Mouse (Mus musculus) embryonic facial prominence, embryonic 15.5 days (tissue): ENCODE results near the gene Pbx1. TPM values are rescaled to one million over a fixed set of nuclear protein-coding genes. Genes with fewer than 3 reads are reported as not detected.
A peak's percentile ranks its signal among the peaks of the same experiment; 100 is the strongest.

Experiments
- ATAC-seq: fragments of 200-750 bp; cut with Nextera tagmentation; 2 replicates; pipeline ENCODE4 v1.8.0; 2017; ENCODE audit warnings: low read depth, moderate TSS enrichment; ENCODE audit not compliant: insufficient number of reproducible peaks, low FRiP score, low TSS enrichment
- H3K27ac ChIP-seq: fragments of 300-500 bp; sonication (generic); replicated peaks from 2 replicates; pipeline ENCODE4 v1.5.1; 2015; ENCODE audit warnings: mild to moderate bottlenecking, inconsistent platforms
- H3K27me3 ChIP-seq: fragments of 300-500 bp; sonication (generic); 2 replicates; pipeline ENCODE4 v1.6.1; 2015; ENCODE audit warnings: inconsistent platforms
- H3K36me3 ChIP-seq: fragments of 300-500 bp; sonication (generic); 2 replicates; pipeline ENCODE4 v1.6.1; 2015; ENCODE audit warnings: mild to moderate bottlenecking, inconsistent platforms
- H3K4me1 ChIP-seq: fragments of 300-500 bp; sonication (generic); 2 replicates; pipeline ENCODE4 v1.6.1; 2015; ENCODE audit warnings: inconsistent platforms
- H3K4me2 ChIP-seq: fragments of 300-500 bp; sonication (generic); replicated peaks from 2 replicates; pipeline ENCODE4 v1.6.1; 2015; ENCODE audit warnings: mild to moderate bottlenecking, inconsistent platforms
- H3K4me3 ChIP-seq: fragments of 300-500 bp; sonication (generic); replicated peaks from 2 replicates; pipeline ENCODE4 v1.5.1; 2015; ENCODE audit warnings: mild to moderate bottlenecking, inconsistent platforms
- H3K9ac ChIP-seq: fragments of 300-500 bp; sonication (generic); 2 replicates; pipeline ENCODE4 v1.6.1; 2015; ENCODE audit warnings: inconsistent platforms
- H3K9me3 ChIP-seq: fragments of 300-500 bp; sonication (generic); replicated peaks from 2 replicates; pipeline ENCODE4 v1.6.1; 2016; ENCODE audit warnings: inconsistent platforms
- WGBS: fragments of 180-500 bp; shearing (Covaris S2); methylation state at CpG from one replicate; pipeline ENCODE4 v1.1.7; 2015; 5-methylcytosine and 5-hydroxymethylcytosine counted together
- polyA plus RNA-seq: library from polyadenylated mRNA; unstranded; fragments of >200 nt; fragmentation: Nextera tagmentation; extraction: Ambion mirVana; gene quantifications from 2 replicates; pipeline ENCODE4 v1.2.1, GENCODE M21; 2015

The Pbx1 gene
- polyA plus RNA-seq, 1 experiment from 2014 or later: 29.5 TPM

- Histone ChIP-seq H3K4me1 (peaks cover 63% of the 10 kb centered on the region), H3K36me3 (no peaks in the 10 kb centered on the region), H3K9me3 (no peaks in the 10 kb centered on the region), H3K27ac (no peak overlapping the region), H3K4me3 (no peak overlapping the region), H3K4me2 (no peak overlapping the region), H3K9ac (no peak overlapping the region), H3K27me3 (no peaks in the 10 kb centered on the region)
- 46% methylated on average over 6 of the region's 6 CpGs for WGBS
- no peak for ATAC-seq
These were observed 216.6 kb downstream of the Pbx1 start for GRCm38 (mm10) chr1:168215468-168215867.

GRCm38 (mm10) chr1:168214040-168214443 lies 218.0 kb downstream of the Pbx1 start:
- peak; percentile 76 for ATAC-seq
- WGBS: 5% methylated on average over 5 of the region's 5 CpGs
- peaks cover 49% of the 10 kb centered on the region for H3K4me1 ChIP-seq
- H3K9me3 ChIP-seq: no peaks in the 10 kb centered on the region
- H3K36me3 ChIP-seq: peaks cover 4% of the 10 kb centered on the region
- H3K27ac ChIP-seq: no peak overlapping the region
- H3K9ac ChIP-seq: no peak overlapping the region
- H3K4me3 ChIP-seq: no peak overlapping the region
- H3K27me3 ChIP-seq: no peaks in the 10 kb centered on the region
- H3K4me2 ChIP-seq: no peak overlapping the region

GRCm38 (mm10) chr1:168213595-168213994 lies 218.5 kb downstream of the Pbx1 start:
- Histone ChIP-seq H3K4me1 (peaks cover 45% of the 10 kb centered on the region), H3K9me3 (no peaks in the 10 kb centered on the region), H3K9ac (no peak overlapping the region), H3K36me3 (peaks cover 9% of the 10 kb centered on the region), H3K4me3 (no peak overlapping the region), H3K4me2 (no peak overlapping the region), H3K27me3 (no peaks in the 10 kb centered on the region), H3K27ac (no peak overlapping the region)
- no peak for ATAC-seq
- 33% methylated on average over 3 of the region's 3 CpGs for WGBS

GRCm38 (mm10) chr1:168210401-168210800 lies 221.7 kb downstream of the Pbx1 start:
- no peak overlapping the region for H3K27ac ChIP-seq
- 91% methylated on average over 5 of the region's 5 CpGs for WGBS
- no peaks in the 10 kb centered on the region for H3K27me3 ChIP-seq
- peaks cover 19% of the 10 kb centered on the region for H3K36me3 ChIP-seq
- no peak for ATAC-seq
- no peak overlapping the region for H3K4me3 ChIP-seq
- H3K9me3 ChIP-seq: no peaks in the 10 kb centered on the region
- peaks cover 26% of the 10 kb centered on the region for H3K4me1 ChIP-seq
- H3K9ac ChIP-seq: no peak overlapping the region
- no peak overlapping the region for H3K4me2 ChIP-seq

GRCm38 (mm10) chr1:168200570-168201156 lies 231.4 kb downstream of the Pbx1 start:
- no peak overlapping the region for H3K27ac ChIP-seq
- ATAC-seq: no peak
- peaks cover 4% of the 10 kb centered on the region; the same call in 1 of the 2 replicates for H3K4me1 ChIP-seq
- no peak overlapping the region for H3K4me3 ChIP-seq
- 89% methylated on average over 13 of the region's 13 CpGs for WGBS
- no peaks in the 10 kb centered on the region for H3K27me3 ChIP-seq
- H3K9me3 ChIP-seq: no peaks in the 10 kb centered on the region
- H3K4me2 ChIP-seq: no peak overlapping the region
- no peak overlapping the region for H3K9ac ChIP-seq
- H3K36me3 ChIP-seq: peaks cover 32% of the 10 kb centered on the region

GRCm38 (mm10) chr1:168198276-168198675 lies 233.8 kb downstream of the Pbx1 start:
- ATAC-seq: peak; percentile 57; the same call in 1 of the 2 replicates
- H3K36me3 ChIP-seq: peaks cover 46% of the 10 kb centered on the region
- no peak overlapping the region for H3K9ac ChIP-seq
- H3K27ac ChIP-seq: no peak overlapping the region
- H3K27me3 ChIP-seq: no peaks in the 10 kb centered on the region
- no peaks in the 10 kb centered on the region for H3K4me1 ChIP-seq
- H3K4me3 ChIP-seq: no peak overlapping the region
- WGBS: 90% methylated on average over 5 of the region's 5 CpGs
- H3K4me2 ChIP-seq: no peak overlapping the region
- H3K9me3 ChIP-seq: no peaks in the 10 kb centered on the region

- Histone ChIP-seq H3K4me2 (no peak overlapping the region), H3K4me1 (no peaks in the 10 kb centered on the region), H3K36me3 (peaks cover 42% of the 10 kb centered on the region), H3K27me3 (no peaks in the 10 kb centered on the region), H3K9me3 (no peaks in the 10 kb centered on the region), H3K4me3 (no peak overlapping the region), H3K9ac (no peak overlapping the region), H3K27ac (no peak overlapping the region)
- no peak for ATAC-seq
- WGBS: 74% methylated on average over 3 of the region's 3 CpGs
These were observed 234.2 kb downstream of the Pbx1 start for GRCm38 (mm10) chr1:168197908-168198258.

- H3K36me3 ChIP-seq: peaks cover 38% of the 10 kb centered on the region
- H3K4me1 ChIP-seq: no peaks in the 10 kb centered on the region
- H3K27me3 ChIP-seq: no peaks in the 10 kb centered on the region
- H3K4me2 ChIP-seq: no peak overlapping the region
- H3K9me3 ChIP-seq: no peaks in the 10 kb centered on the region
- H3K9ac ChIP-seq: no peak overlapping the region
- 90% methylated on average over 6 of the region's 6 CpGs for WGBS
- no peak for ATAC-seq
- H3K27ac ChIP-seq: no peak overlapping the region
- H3K4me3 ChIP-seq: no peak overlapping the region
These were observed 234.7 kb downstream of the Pbx1 start for GRCm38 (mm10) chr1:168197195-168197907.

GRCm38 (mm10) chr1:168193364-168193763 lies 238.7 kb downstream of the Pbx1 start:
- 64% methylated on average over 7 of the region's 7 CpGs for WGBS
- Histone ChIP-seq H3K4me3 (no peak overlapping the region), H3K27me3 (no peaks in the 10 kb centered on the region), H3K27ac (no peak overlapping the region), H3K4me1 (no peaks in the 10 kb centered on the region), H3K36me3 (peaks cover 15% of the 10 kb centered on the region; the same call in 1 of the 2 replicates), H3K9me3 (no peaks in the 10 kb centered on the region), H3K4me2 (no peak overlapping the region), H3K9ac (no peak overlapping the region)
- ATAC-seq: no peak

GRCm38 (mm10) chr1:168182816-168183215 lies 249.3 kb downstream of the Pbx1 start:
- ATAC-seq: no peak
- no peak overlapping the region for H3K4me3 ChIP-seq
- H3K27ac ChIP-seq: no peak overlapping the region
- H3K9ac ChIP-seq: no peak overlapping the region
- no peak overlapping the region for H3K4me2 ChIP-seq
- peaks cover 27% of the 10 kb centered on the region for H3K4me1 ChIP-seq
- H3K27me3 ChIP-seq: no peaks in the 10 kb centered on the region
- 94% methylated on average over 8 of the region's 8 CpGs for WGBS
- peaks cover 23% of the 10 kb centered on the region for H3K36me3 ChIP-seq
- H3K9me3 ChIP-seq: no peaks in the 10 kb centered on the region

- peak; percentile 67 for ATAC-seq
- Histone ChIP-seq H3K27me3 (no peaks in the 10 kb centered on the region), H3K9me3 (no peaks in the 10 kb centered on the region), H3K4me1 (peaks cover 10% of the 10 kb centered on the region; the same call in 1 of the 2 replicates), H3K4me2 (no peak overlapping the region), H3K9ac (no peak overlapping the region), H3K27ac (peak overlapping the region; percentile 40; the same call in 1 of the 2 replicates), H3K4me3 (no peak overlapping the region), H3K36me3 (peaks cover 23% of the 10 kb centered on the region)
- 56% methylated on average over 9 of the region's 9 CpGs for WGBS
These were observed 251.2 kb downstream of the Pbx1 start for GRCm38 (mm10) chr1:168180622-168181441.
